Mouse (Mus musculus) heart, adult 2 months (tissue): Measurements from ENCODE around the gene Acin1. TPM values are rescaled to one million over a fixed set of nuclear protein-coding genes. Genes with fewer than 3 reads are reported as not detected.

Experiments used
- DNase-seq, 2 experiments: peaks; one replicate each; pipeline ENCODE4 v3.0.0; 2021
- H3K27ac ChIP-seq: fragments of 200-600 bp; 2 replicates; pipeline ENCODE4 v1.8.1; 2022
- H3K27me3 ChIP-seq: fragments of 200-500 bp; 2 replicates; pipeline ENCODE4 v1.6.1; 2012; ENCODE audit warnings: mild to moderate bottlenecking, low read length, inconsistent platforms, mixed read lengths; ENCODE audit not compliant: control insufficient read depth, insufficient read depth
- H3K36me3 ChIP-seq: fragments of 200-500 bp; 2 replicates; pipeline ENCODE4 v1.6.1; 2012; ENCODE audit warnings: low read length, inconsistent platforms; ENCODE audit not compliant: control insufficient read depth, insufficient read depth
- H3K4me1 ChIP-seq: fragments of 200-500 bp; 2 replicates; pipeline ENCODE4 v1.6.1; 2011; ENCODE audit warnings: low read length; ENCODE audit not compliant: control insufficient read depth, insufficient read depth
- H3K4me3 ChIP-seq: fragments of 200-600 bp; 2 replicates; pipeline ENCODE4 v1.8.1; 2022
- H3K79me2 ChIP-seq: fragments of 200-500 bp; replicated peaks from 2 replicates; pipeline ENCODE4 v1.6.1; 2012; ENCODE audit warnings: mild to moderate bottlenecking, inconsistent platforms, low read length, moderate library complexity, mixed read lengths; ENCODE audit not compliant: control insufficient read depth, insufficient read depth
- H3K9ac ChIP-seq: fragments of 200-500 bp; 2 replicates; pipeline ENCODE4 v1.6.1; 2012; ENCODE audit warnings: low read depth, mild to moderate bottlenecking, control low read depth, inconsistent platforms, low read length, mixed read lengths
- CTCF ChIP-seq: fragments of 200-600 bp; IDR thresholded peaks from 2 replicates; pipeline ENCODE4 v1.8.1; 2022; ENCODE audit warnings: antibody characterized with exemption, mild to moderate bottlenecking, moderate library complexity
- EP300 ChIP-seq: fragments of 200-500 bp; IDR thresholded peaks from 2 replicates; pipeline ENCODE4 v1.6.1; 2011; ENCODE audit warnings: low read depth, low read length, control low read depth; ENCODE audit not compliant: insufficient read depth
- POLR2A ChIP-seq: fragments of 200-500 bp; IDR thresholded peaks from 2 replicates; pipeline ENCODE4 v1.6.1; 2011; ENCODE audit warnings: mild to moderate bottlenecking, low read depth, low read length, control low read depth; ENCODE audit not compliant: insufficient read depth
- WGBS: fragments of 180-500 bp; shearing (Covaris S2); methylation state at CpG from one replicate; pipeline ENCODE4 v1.1.7; 2018; 5-methylcytosine and 5-hydroxymethylcytosine counted together
- intact Hi-C: fragments of 180-260 bp; cut with DNase I; formaldehyde crosslinking; loops from one replicate; pipeline ENCODE4 v1.15.1; 2025
- polyA plus RNA-seq: library from polyadenylated mRNA; depleted of rRNA; stranded (reverse); fragments of >200 nt; gene quantifications from 2 replicates; pipeline ENCODE4 v1.2.3, GENCODE M21; 2012
- total RNA-seq, 2 experiments: library from RNA; stranded (reverse); gene quantifications; 2 replicates each; pipeline ENCODE4 v1.2.3; 2021

Acin1 gene
- total and polyA plus RNA-seq, 3 experiments, result 59.9 to 84.9 (median 72.3) TPM

DNA sequence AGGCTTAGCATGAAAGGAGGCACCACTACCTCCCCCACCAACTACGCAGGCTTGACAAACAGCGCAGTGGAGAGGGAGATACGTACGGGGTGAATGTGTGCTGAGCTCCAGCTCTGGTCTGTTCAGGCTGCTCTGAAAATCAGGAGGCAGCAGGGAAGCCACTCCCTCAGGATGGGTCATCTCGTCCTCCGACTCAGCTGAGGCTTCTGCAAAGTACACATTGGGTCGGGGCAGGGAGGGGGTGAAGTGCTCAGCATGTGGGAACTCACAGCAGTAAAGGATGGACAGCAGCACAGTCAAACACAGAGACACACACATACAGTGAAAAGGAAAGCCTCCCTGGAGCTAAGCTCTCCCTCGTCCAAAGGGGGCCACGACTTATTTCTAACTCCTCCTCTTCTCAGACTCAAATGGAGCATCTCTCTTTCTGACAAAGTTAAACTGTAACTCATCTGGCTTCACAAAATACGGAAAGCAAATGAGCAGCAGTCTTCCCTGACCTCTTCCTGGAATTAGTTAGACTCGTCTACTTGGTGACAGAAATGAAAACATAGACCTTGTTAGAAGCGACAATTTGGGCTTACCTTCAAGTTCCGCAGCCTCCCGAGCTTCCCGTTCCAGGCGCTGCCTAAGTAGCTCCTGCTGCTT lies 8.0 kb downstream of the Acin1 start:
- TF ChIP-seq CTCF, result no peak
- TF ChIP-seq POLR2A, result no peak
- TF ChIP-seq EP300, result no peak
- Histone ChIP-seq H3K4me3 (no peak overlapping the region), H3K36me3 (peaks cover 27% of the 10 kb centered on the region), H3K4me1 (peaks cover 3% of the 10 kb centered on the region), H3K27me3 (no peaks in the 10 kb centered on the region), H3K9ac (no peak overlapping the region), H3K79me2 (peaks cover 8% of the 10 kb centered on the region), H3K27ac (no peak overlapping the region)
- no peak for DNase-seq
- intact Hi-C loops, result no loop called here
- 85% methylated on average over 16 of the region's 16 CpGs for WGBS

DNA sequence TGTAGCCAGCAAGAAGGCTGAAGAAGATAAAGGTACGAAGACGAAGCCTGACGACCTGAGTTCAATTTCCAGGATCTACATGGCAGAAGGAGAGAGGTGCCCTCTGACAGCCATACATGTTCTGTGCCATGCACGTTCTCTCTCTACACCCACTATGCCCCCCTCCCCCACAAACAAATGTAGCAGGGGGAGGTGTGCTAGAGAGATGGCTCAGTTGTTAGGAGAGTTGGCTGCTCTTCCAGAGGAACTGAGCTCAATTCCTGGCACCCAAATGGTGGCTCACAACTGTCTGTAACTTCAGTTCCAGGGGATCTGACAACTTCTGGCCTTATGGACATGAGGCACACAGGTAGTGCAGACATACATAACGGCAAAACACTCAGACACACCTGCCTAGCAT lies 10.4 kb downstream of the Acin1 start:
- DNase-seq, result no peak
- TF ChIP-seq CTCF, result no peak
- TF ChIP-seq EP300, result no peak
- TF ChIP-seq POLR2A, result no peak
- H3K27me3 ChIP-seq, result no peaks in the 10 kb centered on the region
- 71% methylated on average over 5 of the region's 5 CpGs for WGBS
- intact Hi-C loops, result no loop called here
- H3K36me3 ChIP-seq, result peaks cover 16% of the 10 kb centered on the region
- 0 out of 2 replicates have a peak, but pooled peaks cover 1% of the 10 kb centered on the region for H3K79me2 ChIP-seq
- no peak overlapping the region for H3K27ac ChIP-seq
- no peak overlapping the region for H3K4me3 ChIP-seq
- peaks cover 1% of the 10 kb centered on the region; the same call in 1 of the 2 replicates for H3K4me1 ChIP-seq
- no peak overlapping the region for H3K9ac ChIP-seq

- WGBS, result 49% methylated on average over 2 of the region's 2 CpGs
- Histone ChIP-seq H3K4me1 (peaks cover 1% of the 10 kb centered on the region; the same call in 1 of the 2 replicates), H3K4me3 (no peak overlapping the region), H3K9ac (no peak overlapping the region), H3K36me3 (peaks cover 16% of the 10 kb centered on the region), H3K27ac (no peak overlapping the region), H3K79me2 (0 out of 2 replicates have a peak, but pooled peaks cover 1% of the 10 kb centered on the region), H3K27me3 (no peaks in the 10 kb centered on the region)
- intact Hi-C loops, result no loop called here
- DNase-seq, result no peak
- TF ChIP-seq EP300 (no peak), CTCF (no peak), POLR2A (no peak)
These were observed 12.4 kb downstream of the Acin1 start for GRCm38 (mm10) chr14:54674317-54674716.

DNA sequence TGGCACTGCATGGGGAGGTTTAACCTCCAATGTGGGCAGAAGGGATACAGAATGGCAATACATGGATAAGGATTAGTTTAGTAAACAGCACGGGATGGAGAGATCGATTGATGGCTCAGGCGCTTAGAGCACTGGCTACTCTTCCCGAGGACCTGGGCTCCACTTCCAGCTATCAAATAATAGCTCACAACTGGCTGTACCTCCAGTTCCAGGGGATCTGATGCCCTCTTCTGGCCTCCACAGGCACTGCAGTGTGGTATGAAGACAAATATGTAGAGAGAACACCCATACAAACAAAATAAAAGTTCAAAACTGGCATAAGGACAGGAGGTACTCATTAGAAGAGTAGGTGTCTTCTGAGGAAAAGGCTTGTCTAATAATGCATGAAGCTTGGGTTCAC lies 17.4 kb downstream of the Acin1 start:
- 67% methylated on average over 4 of the region's 4 CpGs for WGBS
- no peak overlapping the region for H3K27ac ChIP-seq
- TF ChIP-seq POLR2A (no peak), CTCF (peak; percentile 89), EP300 (no peak)
- H3K79me2 ChIP-seq, result no peaks in the 10 kb centered on the region
- H3K36me3 ChIP-seq, result peaks cover 5% of the 10 kb centered on the region
- H3K9ac ChIP-seq, result no peak overlapping the region
- intact Hi-C loops, result loop anchor here (1.0 kb wide), 1 partner anchor 32 kb away; no protein-coding TSS in a partner anchor
- DNase-seq, result peak; percentile 39 to 63
- H3K4me3 ChIP-seq, result no peak overlapping the region
- H3K27me3 ChIP-seq, result no peaks in the 10 kb centered on the region
- H3K4me1 ChIP-seq, result no peaks in the 10 kb centered on the region

DNA sequence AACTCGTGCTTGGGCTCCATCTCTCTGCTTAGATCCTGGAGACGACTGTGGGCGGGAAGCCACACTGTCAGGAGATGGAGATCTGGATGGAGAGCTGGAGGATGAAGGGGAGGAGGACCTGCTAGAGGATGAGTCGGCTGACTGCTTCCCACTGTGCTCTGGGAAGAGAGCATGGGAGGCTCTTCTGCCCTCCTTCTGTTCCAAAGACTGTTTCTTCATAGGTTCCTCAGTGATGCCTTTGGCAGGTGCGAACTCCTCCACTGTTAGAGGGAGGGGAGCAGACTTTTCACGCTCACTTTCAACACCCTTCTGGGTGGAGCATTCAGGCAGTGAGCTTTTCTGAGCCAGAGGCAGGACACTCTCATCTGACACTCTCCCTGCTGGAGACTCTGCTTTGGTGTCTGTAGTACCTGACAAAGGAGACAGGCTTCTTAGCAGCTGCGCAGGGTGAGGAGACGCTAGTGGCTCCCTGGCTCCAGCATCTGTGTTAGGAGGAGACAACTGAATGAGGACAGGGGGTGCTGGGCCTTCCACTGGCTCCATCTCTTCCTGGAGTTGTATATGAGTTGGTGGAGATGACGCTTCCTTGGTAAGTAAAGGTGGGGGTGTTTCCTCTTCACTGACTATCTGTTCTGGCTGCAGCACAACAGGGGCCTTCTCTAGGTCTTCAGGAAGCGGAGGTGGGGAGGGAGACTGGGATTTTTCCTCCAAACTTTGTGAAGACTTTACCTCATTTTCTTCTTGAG lies 22.1 kb downstream of the Acin1 start:
- WGBS, result 86% methylated on average over 10 of the region's 10 CpGs
- intact Hi-C loops, result no loop called here
- Histone ChIP-seq H3K27ac (no peak overlapping the region), H3K79me2 (no peaks in the 10 kb centered on the region), H3K27me3 (no peaks in the 10 kb centered on the region), H3K4me3 (no peak overlapping the region), H3K36me3 (no peaks in the 10 kb centered on the region; the same call in none of the 2 replicates), H3K9ac (no peak overlapping the region), H3K4me1 (no peaks in the 10 kb centered on the region)
- no peak for TF ChIP-seq EP300
- TF ChIP-seq CTCF, result no peak
- TF ChIP-seq POLR2A, result no peak
- DNase-seq, result no peak

GRCm38 (mm10) chr14:54660009-54660408 lies 26.7 kb downstream of the Acin1 start:
- no peak overlapping the region for H3K9ac ChIP-seq
- 75% methylated on average over 2 of the region's 2 CpGs for WGBS
- no peak for TF ChIP-seq EP300
- peak; percentile 67 for TF ChIP-seq CTCF
- H3K36me3 ChIP-seq, result no peaks in the 10 kb centered on the region; the same call in none of the 2 replicates
- H3K27ac ChIP-seq, result no peak overlapping the region
- no peaks in the 10 kb centered on the region for H3K4me1 ChIP-seq
- no peaks in the 10 kb centered on the region for H3K27me3 ChIP-seq
- intact Hi-C loops, result loop anchor here (2.0 kb wide), 1 partner anchor 41 kb away; no protein-coding TSS in a partner anchor
- no peak for DNase-seq
- no peaks in the 10 kb centered on the region for H3K79me2 ChIP-seq
- H3K4me3 ChIP-seq, result no peak overlapping the region
